In the genomic region with DNA sequence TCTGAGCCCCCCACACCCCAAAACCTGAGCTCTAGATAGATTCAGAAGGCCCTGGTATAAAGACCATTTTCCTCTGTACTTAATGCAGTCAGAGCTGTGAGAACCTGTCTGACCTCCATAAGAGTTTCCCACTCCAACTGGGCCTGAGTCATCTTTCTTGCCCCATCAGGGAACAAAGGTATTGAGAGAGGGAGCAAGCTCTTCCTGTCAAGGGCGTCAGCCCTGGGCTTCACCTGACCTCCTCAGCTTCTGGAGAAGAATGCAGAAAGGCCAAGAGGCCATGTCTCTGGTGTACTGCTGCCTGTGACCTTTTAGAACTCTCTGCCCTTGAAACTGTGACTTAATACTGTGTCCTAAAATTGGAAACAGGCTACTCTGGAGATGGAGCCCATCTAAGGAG, we compare ENCODE assay signal across 18 mouse cellular contexts.
DNase-seq lines count a peak whose midpoint lies in the region; ATAC-seq and TF ChIP-seq lines count a peak whose summit lies in the region.
"Had no signal": no experiment of that assay in that cellular context is flagged by ENCODE, and none has a peak within 500 bp of the region (broad histone marks: within the 10 kb centered on the region; RNA-seq: fewer than 3 reads in every experiment).

No protein-coding gene starts in this region.

- H3K4me2 ChIP-seq in heart, embryonic 14.5 days (ENCODE audit: low read length), result no peak overlapping the region
- H3K4me2 ChIP-seq in lung, postnatal 0 days (replicated peaks; ENCODE audit: low read depth, low read length), result no peak overlapping the region
- H3K4me2 ChIP-seq: midbrain, embryonic 15.5 days; neural tube, embryonic 15.5 days; stomach, embryonic 15.5 days had no signal

- ATAC-seq in heart, embryonic 14.5 days (ENCODE audit: insufficient number of reproducible peaks, insufficient read depth, low FRiP score, low read depth), result no peak
- ATAC-seq in lung, postnatal 0 days, result peak; percentile 54
- ATAC-seq: hindbrain, embryonic 16.5 days; midbrain, embryonic 15.5 days had no signal

- no peak for DNase-seq in heart, adult 2 months
- peak; percentile 58 for DNase-seq in lung, postnatal 0 days (ENCODE audit: low spot score)
- DNase-seq in lung, adult 2 months, result no peak
- peak; percentile 32 for DNase-seq in embryonic facial prominence, embryonic 10.5 days (ENCODE audit: low spot score)
- no peak for DNase-seq in frontal cortex, postnatal 10 days (ENCODE audit: low spot score in 2 of 2)
- no peak for DNase-seq in right cerebral cortex, postnatal 36 days (ENCODE audit: low spot score in 2 of 2)
- DNase-seq: adrenal gland, postnatal 10 days; cerebellum, adult 9-10 months; kidney, adult 18-20 months; kidney, postnatal 10 days; liver; right cerebral cortex, postnatal 14 days had no signal

- no peak for TF ChIP-seq CTCF in heart, adult 2 months (IDR thresholded peaks at IDR 0.05)
- no peak for TF ChIP-seq CTCF in lung, postnatal 0 days (IDR thresholded peaks at IDR 0.05)
- no peak for TF ChIP-seq CTCF in lung, adult 2 months (IDR thresholded peaks at IDR 0.05; ENCODE audit: insufficient read depth, low read length)

- peaks cover 73% of the 10 kb centered on the region for H3K36me3 ChIP-seq in heart, embryonic 14.5 days (ENCODE audit: control insufficient read depth, insufficient read depth, low read length)
- H3K36me3 ChIP-seq in heart, adult 2 months (ENCODE audit: control insufficient read depth, insufficient read depth, low read length), result no peaks in the 10 kb centered on the region; the same call in 1 of the 2 replicates
- peaks cover 7% of the 10 kb centered on the region; the same call in 1 of the 2 replicates for H3K36me3 ChIP-seq in lung, postnatal 0 days (ENCODE audit: insufficient read depth, low read length)
- H3K36me3 ChIP-seq in embryonic facial prominence, embryonic 10.5 days (replicated peaks), result peaks cover 64% of the 10 kb centered on the region
- H3K36me3 ChIP-seq: midbrain, embryonic 15.5 days; neural tube, embryonic 15.5 days had no signal

- H3K27me3 ChIP-seq in heart, embryonic 14.5 days (ENCODE audit: control insufficient read depth, insufficient read depth, low read length), result no peaks in the 10 kb centered on the region
- no peaks in the 10 kb centered on the region for H3K27me3 ChIP-seq in heart, adult 2 months (ENCODE audit: control insufficient read depth, insufficient read depth, low read length)
- no peaks in the 10 kb centered on the region for H3K27me3 ChIP-seq in lung, postnatal 0 days (replicated peaks; ENCODE audit: insufficient read depth, low read length)
- no peaks in the 10 kb centered on the region for H3K27me3 ChIP-seq in embryonic facial prominence, embryonic 10.5 days (replicated peaks; ENCODE audit: low read depth, poor library complexity, severe bottlenecking)
- H3K27me3 ChIP-seq: midbrain, embryonic 15.5 days; neural tube, embryonic 15.5 days; stomach, embryonic 15.5 days had no signal

- H3K9me3 ChIP-seq in heart, embryonic 14.5 days (ENCODE audit: control insufficient read depth, low read length), result no peaks in the 10 kb centered on the region
- H3K9me3 ChIP-seq in lung, postnatal 0 days (ENCODE audit: low read length), result no peaks in the 10 kb centered on the region
- no peaks in the 10 kb centered on the region for H3K9me3 ChIP-seq in embryonic facial prominence, embryonic 10.5 days
- H3K9me3 ChIP-seq: forebrain, embryonic 10.5 days; midbrain, embryonic 15.5 days; neural tube, embryonic 15.5 days; stomach, embryonic 15.5 days had no signal

- H3K27ac ChIP-seq in heart, embryonic 14.5 days (replicated peaks in 1 of 2; ENCODE audit: control insufficient read depth in 1 of 2, insufficient read depth in 1 of 2, low read depth in 2 of 2, low read length in 2 of 2), result peak overlapping the region; percentile 19 to 50; a peak in 3 of 4 replicates
- no peak overlapping the region for H3K27ac ChIP-seq in heart, adult 2 months
- H3K27ac ChIP-seq in lung, postnatal 0 days (ENCODE audit: low read length), result no peak overlapping the region
- H3K27ac ChIP-seq in embryonic facial prominence, embryonic 10.5 days (replicated peaks), result no peak overlapping the region
- H3K27ac ChIP-seq: forebrain, embryonic 10.5 days; midbrain, embryonic 15.5 days; neural tube, embryonic 15.5 days; stomach, embryonic 15.5 days had no signal

- H3K4me1 ChIP-seq in heart, embryonic 14.5 days (ENCODE audit: control insufficient read depth in 2 of 2, insufficient read depth in 2 of 2, low read length in 2 of 2), result peaks cover 4 to 15% of the 10 kb centered on the region in 2 experiments; a peak in 3 of 4 replicates
- H3K4me1 ChIP-seq in heart, adult 2 months (ENCODE audit: control insufficient read depth, insufficient read depth, low read length), result no peaks in the 10 kb centered on the region
- H3K4me1 ChIP-seq in lung, postnatal 0 days (ENCODE audit: insufficient read depth, low read depth, low read length), result no peaks in the 10 kb centered on the region
- peaks cover 3% of the 10 kb centered on the region; the same call in 1 of the 2 replicates for H3K4me1 ChIP-seq in lung, adult 2 months (ENCODE audit: control insufficient read depth, insufficient read depth, low read length)
- peaks cover 17% of the 10 kb centered on the region for H3K4me1 ChIP-seq in embryonic facial prominence, embryonic 10.5 days
- H3K4me1 ChIP-seq: stomach, embryonic 15.5 days had no signal

- no peak for TF ChIP-seq EP300 in heart, adult 2 months (IDR thresholded peaks at IDR 0.05; ENCODE audit: insufficient read depth, low read depth, low read length)
- peak; percentile 45 for TF ChIP-seq EP300 in lung, postnatal 0 days (IDR thresholded peaks at IDR 0.05)

- WGBS in heart, embryonic 14.5 days, result 42% methylated on average over 1 of the region's 1 CpGs
- WGBS in heart, adult 2 months, result 59% methylated on average over 1 of the region's 1 CpGs
- 65% methylated on average over 1 of the region's 1 CpGs for WGBS in lung, postnatal 0 days
- WGBS in lung, adult 2 months, result 68% methylated on average over 1 of the region's 1 CpGs
- 42% methylated on average over 1 of the region's 1 CpGs for WGBS in embryonic facial prominence, embryonic 10.5 days

- no peaks in the 10 kb centered on the region for H3K79me2 ChIP-seq in heart, adult 2 months (replicated peaks; ENCODE audit: control insufficient read depth, insufficient read depth, low read length)

- no peak overlapping the region for H3K9ac ChIP-seq in heart, embryonic 14.5 days (ENCODE audit: low read length)
- no peak overlapping the region for H3K9ac ChIP-seq in heart, adult 2 months (ENCODE audit: low read depth, low read length)
- H3K9ac ChIP-seq in lung, postnatal 0 days (replicated peaks; ENCODE audit: low read depth), result no peak overlapping the region
- H3K9ac ChIP-seq: midbrain, embryonic 15.5 days; neural tube, embryonic 15.5 days; stomach, embryonic 15.5 days had no signal

- intact Hi-C loops in heart, adult 2 months (cut with DNase I), result loop anchor here (5.0 kb wide), 1 partner anchor 65 kb away; no protein-coding TSS in a partner anchor

- no peak for TF ChIP-seq POLR2A in heart, adult 2 months (IDR thresholded peaks at IDR 0.05; ENCODE audit: insufficient read depth, low read depth, low read length)
- no peak for TF ChIP-seq POLR2A in lung, adult 2 months (IDR thresholded peaks at IDR 0.05; ENCODE audit: borderline replicate concordance, extremely low read depth, low read depth, low read length)

- no peak overlapping the region for H3K4me3 ChIP-seq in heart, embryonic 14.5 days (ENCODE audit: control insufficient read depth in 1 of 2, insufficient read depth in 1 of 2, low read depth in 1 of 2, low read length in 2 of 2)
- H3K4me3 ChIP-seq in heart, adult 2 months, result no peak overlapping the region
- no peak overlapping the region for H3K4me3 ChIP-seq in lung, postnatal 0 days (ENCODE audit: low read depth, low read length)
- H3K4me3 ChIP-seq in lung, adult 2 months (replicated peaks; ENCODE audit: extremely low read depth, low read depth, low read length), result no peak overlapping the region
- H3K4me3 ChIP-seq in embryonic facial prominence, embryonic 10.5 days, result no peak overlapping the region
- H3K4me3 ChIP-seq: forebrain, embryonic 10.5 days; midbrain, embryonic 15.5 days; neural tube, embryonic 15.5 days; stomach, embryonic 15.5 days had no signal

Comparison
In these comparisons a context has a peak if more than half of its experiments do, and no peak if none do; other contexts are left out.
1. H3K27ac ChIP-seq: peak in heart, embryonic 14.5 days (2 of 2); none in heart, adult 2 months (single experiment), lung, postnatal 0 days (single experiment) and embryonic facial prominence, embryonic 10.5 days (single experiment).
2. DNase-seq: peak in lung, postnatal 0 days (single experiment) and embryonic facial prominence, embryonic 10.5 days (single experiment); none in heart, adult 2 months (0 of 2), lung, adult 2 months (single experiment), frontal cortex, postnatal 10 days (0 of 2) and right cerebral cortex, postnatal 36 days (0 of 2).